Mouse (Mus musculus): ENCODE data around the gene Miga1.

DNA sequence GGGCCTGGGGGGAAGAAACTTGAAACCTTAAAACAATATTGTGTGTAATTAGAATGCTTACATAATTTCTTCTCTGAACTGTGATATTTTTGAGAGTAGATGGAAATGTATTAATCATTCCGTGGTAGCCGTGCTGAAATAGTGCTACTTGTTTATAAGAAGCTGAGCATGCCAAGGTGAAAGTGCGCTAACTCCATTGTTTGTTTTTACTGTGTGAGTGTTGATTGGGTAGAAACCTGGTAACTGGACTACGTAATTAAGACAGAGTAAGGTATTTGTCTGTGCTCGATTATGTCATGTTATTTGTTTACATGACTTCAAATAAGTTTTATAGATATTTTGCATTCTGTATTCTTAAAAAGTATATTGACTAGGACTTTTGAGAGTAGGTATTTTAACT lies 110.9 kb downstream of the Miga1 start:
- TF ChIP-seq POLR2A (IDR thresholded peaks at IDR 0.05; ENCODE audit: low read depth, low read length) = no peak
- no peak for TF ChIP-seq CTCF (conservative IDR thresholded peaks at IDR 0.05; ENCODE audit: insufficient read depth, insufficient read length, low read depth, low read length)
